Mouse (Mus musculus) erythroblast, embryonic 14.5 days (primary cell): ENCODE measurements around the gene Cox4i1. TPM values are rescaled to one million over a fixed set of nuclear protein-coding genes. Genes with fewer than 3 reads are reported as not detected.

ENCODE experiments used
- H3K27me3 ChIP-seq: 2 replicates; pipeline ENCODE4 v1.6.1; 2012; ENCODE audit warnings: inconsistent platforms; ENCODE audit not compliant: control insufficient read depth
- H3K36me3 ChIP-seq: 2 replicates; pipeline ENCODE4 v1.6.1; 2012; ENCODE audit warnings: mild to moderate bottlenecking, inconsistent platforms; ENCODE audit not compliant: control insufficient read depth
- H3K4me1 ChIP-seq: 2 replicates; pipeline ENCODE4 v1.6.1; 2012; ENCODE audit warnings: inconsistent platforms; ENCODE audit not compliant: control insufficient read depth
- H3K4me3 ChIP-seq: replicated peaks from 2 replicates; pipeline ENCODE3; 2012; ENCODE audit warnings: moderate library complexity, mild to moderate bottlenecking, inconsistent platforms
- H3K9me3 ChIP-seq: 2 replicates; pipeline ENCODE4 v1.6.1; 2012; ENCODE audit warnings: low read length, inconsistent platforms, mixed read lengths; ENCODE audit not compliant: control insufficient read depth
- GATA1 ChIP-seq: IDR thresholded peaks from 2 replicates; pipeline ENCODE4 v1.6.1; 2012; ENCODE audit warnings: low read length, inconsistent platforms, mixed read lengths
- TAL1 ChIP-seq: IDR thresholded peaks from 3 replicates; pipeline ENCODE4 v1.6.1; 2012; ENCODE audit warnings: low read length, inconsistent platforms, mixed read lengths
- polyA plus RNA-seq: library from polyadenylated mRNA; stranded (reverse); fragments of >175 nt; gene quantifications from 2 replicates; pipeline ENCODE4 v1.2.3, GENCODE M21; 2012

Gene Cox4i1
- polyA plus RNA-seq, 1 experiment = 36.9 TPM

GRCm38 (mm10) chr8:120715200-120715599 is 47.2 kb downstream of the Cox4i1 start:
- Histone ChIP-seq H3K36me3 (no peaks in the 10 kb centered on the region), H3K9me3 (no peaks in the 10 kb centered on the region), H3K4me3 (no peak overlapping the region), H3K27me3 (no peaks in the 10 kb centered on the region), H3K4me1 (no peaks in the 10 kb centered on the region)
- TF ChIP-seq TAL1 (no peak), GATA1 (no peak)

- Histone ChIP-seq H3K36me3 (no peaks in the 10 kb centered on the region), H3K4me3 (no peak overlapping the region), H3K9me3 (no peaks in the 10 kb centered on the region), H3K4me1 (no peaks in the 10 kb centered on the region), H3K27me3 (no peaks in the 10 kb centered on the region)
- no peak for TF ChIP-seq GATA1
- TF ChIP-seq TAL1 = no peak
These were observed 48.1 kb downstream of the Cox4i1 start for GRCm38 (mm10) chr8:120715996-120716680.

GRCm38 (mm10) chr8:120719586-120720236 is 51.7 kb downstream of the Cox4i1 start:
- Histone ChIP-seq H3K4me3 (no peak overlapping the region), H3K9me3 (peaks cover 4% of the 10 kb centered on the region; the same call in 1 of the 2 replicates), H3K36me3 (no peaks in the 10 kb centered on the region), H3K4me1 (no peaks in the 10 kb centered on the region), H3K27me3 (no peaks in the 10 kb centered on the region)
- TF ChIP-seq TAL1 = no peak
- no peak for TF ChIP-seq GATA1

- Histone ChIP-seq H3K4me1 (no peaks in the 10 kb centered on the region), H3K36me3 (no peaks in the 10 kb centered on the region), H3K27me3 (no peaks in the 10 kb centered on the region), H3K9me3 (peaks cover 4% of the 10 kb centered on the region; the same call in 1 of the 2 replicates), H3K4me3 (no peak overlapping the region)
- TF ChIP-seq GATA1 = no peak
- no peak for TF ChIP-seq TAL1
These were observed 55.0 kb downstream of the Cox4i1 start for GRCm38 (mm10) chr8:120723025-120723424.

Other genes starting within 250 kb of the Cox4i1 start
- gene Gins2, start 78.9 kb upstream of the Cox4i1 start, polyA plus RNA-seq = 8.6 and 17.1 TPM in 2 replicates
- gene 1190005I06Rik, start 20.6 kb upstream of the Cox4i1 start, polyA plus RNA-seq = 0.18 and 0.20 TPM in 2 replicates
- 0.17 and 0.74 TPM in 2 replicates for gene Gm27021, start 143 bp upstream of the Cox4i1 start, polyA plus RNA-seq
- gene Emc8, start 351 bp downstream of the Cox4i1 start, polyA plus RNA-seq = 10.8 and 13.1 TPM in 2 replicates
- gene Irf8, start 68.1 kb downstream of the Cox4i1 start, polyA plus RNA-seq = 0.12 and 0.44 TPM in 2 replicates